Mouse (Mus musculus): ENCODE results near the gene Mycbpap.

The Mycbpap gene

DNA sequence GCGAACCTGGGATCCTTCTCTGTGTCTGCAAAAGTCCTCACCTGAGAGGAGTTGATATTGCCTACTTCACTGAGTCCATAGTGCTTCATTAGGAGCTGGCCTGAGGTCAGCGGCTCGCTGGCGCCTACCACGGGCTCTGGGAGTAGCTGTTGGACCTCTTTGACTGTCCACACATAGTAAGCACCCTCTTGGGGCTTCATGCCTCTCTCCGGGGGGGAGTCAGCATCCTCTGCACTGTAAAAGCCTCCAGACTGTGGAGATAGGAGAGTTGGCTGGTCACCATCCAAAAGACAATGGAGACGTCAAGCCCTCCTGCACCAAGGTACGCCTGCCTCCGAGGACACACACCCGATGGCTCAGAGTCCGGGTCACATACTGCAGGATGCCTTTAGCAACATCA lies 38.8 kb downstream of the Mycbpap start:
- in situ Hi-C loops (cut with MboI, MseI): loop anchor here (5.0 to 25.0 kb wide), 4 partner anchors 65 to 345 kb away; no protein-coding TSS in a partner anchor

DNA sequence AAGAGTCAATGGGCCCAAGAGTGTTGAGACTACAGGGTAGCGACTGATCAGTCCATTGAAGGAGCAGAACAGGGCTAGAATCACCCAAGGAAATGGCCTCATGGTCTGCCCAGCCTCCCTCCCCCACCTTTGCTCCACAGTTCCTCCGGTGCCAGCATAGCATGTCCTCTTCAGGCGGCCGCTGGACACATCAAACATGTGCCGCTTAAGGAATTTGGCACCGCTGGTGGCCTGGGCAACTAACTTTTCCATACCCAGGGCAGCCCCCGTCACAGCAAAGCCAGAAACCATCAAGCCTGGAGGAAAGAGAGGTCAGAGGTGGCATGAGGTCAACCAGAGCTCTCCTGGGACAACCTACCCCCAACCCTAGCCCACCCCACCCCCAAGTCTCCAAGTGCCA lies 39.6 kb downstream of the Mycbpap start:
- in situ Hi-C loops (cut with MboI, MseI): loop anchor here (5.0 to 25.0 kb wide), 4 partner anchors 65 to 345 kb away; no protein-coding TSS in a partner anchor

DNA sequence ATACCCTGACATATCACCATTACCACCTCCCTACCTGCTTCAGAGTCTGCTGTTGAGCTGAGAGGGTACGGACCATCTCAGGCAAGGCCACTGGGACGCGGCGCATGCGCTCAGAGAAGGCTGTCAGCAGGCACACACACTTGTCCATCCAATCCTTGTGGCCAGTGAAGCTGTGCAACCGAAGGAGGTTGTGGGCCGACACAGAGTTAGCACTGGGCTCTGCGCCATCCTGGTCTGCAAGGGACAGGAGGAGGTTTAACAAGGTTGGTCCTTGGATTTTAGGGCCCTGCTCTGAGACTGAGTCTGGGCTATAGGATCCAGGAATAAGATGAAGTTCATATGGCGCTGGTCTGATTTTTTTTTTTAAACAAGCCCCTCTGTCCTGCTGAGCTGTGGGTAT lies 41.2 kb downstream of the Mycbpap start:
- in situ Hi-C loops (cut with MboI, MseI): loop anchor here (5.0 to 25.0 kb wide), 4 partner anchors 63 to 343 kb away; no protein-coding TSS in a partner anchor

DNA sequence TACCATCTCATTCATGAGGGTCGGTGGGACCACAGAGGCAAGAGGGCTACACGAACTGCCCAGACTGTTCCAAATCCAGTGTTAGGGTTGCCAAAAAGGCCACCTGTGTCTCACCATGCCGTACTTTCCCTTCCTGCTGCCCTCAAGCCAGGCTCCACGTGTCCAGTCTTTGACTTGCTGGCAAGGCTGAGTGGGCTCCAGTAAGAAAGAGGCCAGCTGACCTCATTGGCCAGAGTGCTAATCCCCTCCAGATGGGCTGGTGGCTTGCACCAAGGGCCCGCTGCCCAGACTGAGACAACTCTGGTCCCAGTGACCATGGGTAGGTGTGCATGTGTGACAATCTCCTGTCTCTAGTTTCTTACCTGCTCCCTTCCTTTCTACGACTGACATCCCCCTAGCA lies 43.9 kb downstream of the Mycbpap start:
- in situ Hi-C loops (cut with MboI, MseI): loop anchor here (5.0 to 25.0 kb wide), 2 partner anchors 340 kb away; no protein-coding TSS in a partner anchor

DNA sequence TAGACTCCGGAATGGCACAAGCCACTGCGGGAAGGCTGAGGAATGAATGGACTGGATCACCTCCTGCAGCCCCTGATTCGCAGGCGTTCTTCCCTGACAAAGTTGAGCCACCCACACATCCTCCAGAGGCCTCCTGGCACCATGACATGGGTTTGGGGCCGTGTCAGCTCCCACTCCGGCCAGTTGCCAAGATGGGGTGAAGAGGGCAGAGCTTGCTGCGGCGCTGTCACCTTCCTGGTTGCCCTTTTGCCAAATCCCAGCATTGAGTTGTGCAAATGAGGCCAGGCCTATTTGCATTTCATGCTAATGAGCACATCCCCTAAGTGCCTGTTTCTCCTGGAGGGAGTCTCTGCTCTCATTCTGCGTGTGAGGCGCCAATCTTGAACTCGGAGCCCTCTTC lies 45.8 kb downstream of the Mycbpap start:
- in situ Hi-C loops (cut with MboI, MseI): loop anchor here (5.0 to 25.0 kb wide), 2 partner anchors 338 kb away; no protein-coding TSS in a partner anchor

DNA sequence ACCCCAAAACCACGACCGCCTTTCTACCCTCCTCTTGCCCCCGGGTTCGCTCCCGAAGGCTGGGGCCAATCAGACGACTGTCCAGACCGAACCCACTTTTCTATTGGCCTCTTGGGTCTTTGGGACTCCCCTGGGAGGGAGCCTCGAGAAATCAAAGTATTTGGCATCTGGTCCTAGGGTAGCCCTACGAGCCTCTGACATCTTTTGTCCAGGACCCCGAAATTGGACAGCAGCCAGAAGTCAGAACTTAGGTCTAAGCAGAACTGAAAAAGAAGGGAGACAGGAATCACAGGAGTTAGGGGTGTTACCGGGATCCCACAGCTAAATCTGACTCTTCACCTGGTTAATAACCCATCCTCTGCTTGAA lies 47.0 kb downstream of the Mycbpap start:
- in situ Hi-C loops (cut with MboI, MseI): no loop called here

DNA sequence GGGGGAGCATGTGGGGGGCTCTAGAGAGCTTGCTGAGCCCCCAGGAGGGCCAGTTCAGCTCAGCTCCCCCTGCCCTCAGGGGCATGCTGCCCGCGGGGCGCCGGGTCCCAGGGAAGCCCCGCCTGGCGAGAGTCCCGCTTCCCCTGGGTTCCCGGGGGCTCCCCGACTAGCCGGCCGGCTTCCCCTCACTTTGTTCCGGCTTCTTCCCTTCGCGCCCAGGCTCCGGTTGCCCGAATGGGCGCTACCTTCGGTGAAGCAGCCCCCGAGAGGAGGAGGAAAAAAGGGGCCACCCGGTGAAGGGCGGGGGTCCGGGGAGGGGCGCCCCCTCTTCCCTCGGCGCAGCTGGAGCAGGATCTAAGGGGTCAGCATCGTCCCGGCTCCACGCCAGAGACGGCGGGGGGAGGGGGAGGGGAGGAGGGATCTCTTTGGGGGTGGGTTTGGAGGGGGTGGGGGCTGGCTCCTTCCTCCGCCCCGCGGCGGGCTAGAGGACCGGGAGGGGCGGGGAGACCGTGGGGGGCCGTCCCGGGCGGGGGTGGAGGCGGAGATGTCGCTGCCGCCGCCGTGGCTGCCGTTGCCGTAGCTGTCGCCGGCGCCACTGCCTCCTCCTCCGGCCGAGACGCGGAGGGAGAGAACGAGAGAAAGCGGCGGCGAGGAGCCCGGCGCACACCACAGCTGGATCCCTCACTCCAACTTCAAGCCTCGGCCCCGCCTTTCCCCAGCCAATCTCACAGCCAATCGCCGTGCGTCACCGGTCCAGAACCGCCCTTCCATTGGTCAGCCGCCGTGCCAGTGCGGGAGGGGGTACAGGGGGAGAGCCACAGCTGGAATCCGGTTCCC lies 47.6 kb downstream of the Mycbpap start, which contains the start of gene Cacna1g:
Cacna1g (minus strand) TSS at position 492 of the 837 bp plus-strand sequence.
- in situ Hi-C loops (cut with MboI, MseI): no loop called here

DNA sequence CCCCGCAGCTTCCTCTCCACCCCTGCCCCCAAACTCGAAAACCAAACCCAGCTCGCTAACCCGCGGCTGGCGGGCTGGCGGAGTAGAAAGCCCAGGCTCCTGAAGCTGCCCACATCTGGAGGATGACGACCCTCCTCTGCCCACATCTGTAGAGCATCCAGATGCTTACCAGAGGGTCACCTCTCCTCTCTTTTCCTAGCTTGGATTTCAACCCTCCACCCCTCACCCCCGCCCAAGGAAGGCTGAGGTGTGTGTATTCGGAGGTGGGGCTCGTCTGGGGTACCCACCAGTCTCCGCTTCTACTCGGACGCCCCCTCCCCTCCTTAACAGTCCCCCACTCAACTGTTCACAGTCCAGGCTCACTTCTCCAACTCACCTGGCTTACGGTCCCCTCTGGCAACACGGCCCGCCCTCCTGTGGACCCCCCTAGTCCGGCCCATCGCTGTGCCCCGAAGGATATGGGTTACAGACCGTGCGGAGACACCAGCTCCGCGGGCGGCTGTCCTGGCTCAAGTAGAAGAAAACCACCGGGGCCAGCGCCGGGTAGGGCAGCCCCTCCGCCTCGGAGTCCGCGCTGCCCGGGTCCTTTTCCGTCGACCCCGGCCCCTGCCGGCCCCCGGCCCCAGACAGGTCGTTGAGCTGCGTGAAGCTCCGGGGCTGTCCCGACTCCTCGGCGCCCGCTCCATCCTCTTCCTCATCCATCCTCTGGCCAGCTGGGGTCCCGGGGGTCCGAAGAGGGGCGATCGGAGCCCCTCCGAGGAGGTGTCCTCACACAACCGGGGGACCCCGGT lies 48.4 kb downstream of the Mycbpap start:
- in situ Hi-C loops (cut with MboI, MseI): no loop called here

DNA sequence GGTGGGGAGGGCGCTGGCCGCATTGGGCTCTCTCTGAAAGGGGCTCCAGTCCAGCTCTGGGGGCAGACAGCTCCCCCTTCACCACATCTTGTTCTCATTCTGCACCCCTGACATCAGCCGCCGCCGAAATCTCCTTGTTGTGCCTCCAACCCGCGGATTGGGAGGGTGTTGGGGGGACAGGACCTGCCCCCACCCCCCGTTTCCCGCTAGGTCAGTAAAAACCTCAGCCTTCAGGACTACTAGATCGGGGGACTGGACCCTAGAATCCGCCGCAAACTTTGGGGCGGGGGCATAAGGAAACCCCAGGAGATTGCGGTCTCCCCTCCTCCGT lies 49.0 kb downstream of the Mycbpap start:
- in situ Hi-C loops (cut with MboI, MseI): no loop called here

DNA sequence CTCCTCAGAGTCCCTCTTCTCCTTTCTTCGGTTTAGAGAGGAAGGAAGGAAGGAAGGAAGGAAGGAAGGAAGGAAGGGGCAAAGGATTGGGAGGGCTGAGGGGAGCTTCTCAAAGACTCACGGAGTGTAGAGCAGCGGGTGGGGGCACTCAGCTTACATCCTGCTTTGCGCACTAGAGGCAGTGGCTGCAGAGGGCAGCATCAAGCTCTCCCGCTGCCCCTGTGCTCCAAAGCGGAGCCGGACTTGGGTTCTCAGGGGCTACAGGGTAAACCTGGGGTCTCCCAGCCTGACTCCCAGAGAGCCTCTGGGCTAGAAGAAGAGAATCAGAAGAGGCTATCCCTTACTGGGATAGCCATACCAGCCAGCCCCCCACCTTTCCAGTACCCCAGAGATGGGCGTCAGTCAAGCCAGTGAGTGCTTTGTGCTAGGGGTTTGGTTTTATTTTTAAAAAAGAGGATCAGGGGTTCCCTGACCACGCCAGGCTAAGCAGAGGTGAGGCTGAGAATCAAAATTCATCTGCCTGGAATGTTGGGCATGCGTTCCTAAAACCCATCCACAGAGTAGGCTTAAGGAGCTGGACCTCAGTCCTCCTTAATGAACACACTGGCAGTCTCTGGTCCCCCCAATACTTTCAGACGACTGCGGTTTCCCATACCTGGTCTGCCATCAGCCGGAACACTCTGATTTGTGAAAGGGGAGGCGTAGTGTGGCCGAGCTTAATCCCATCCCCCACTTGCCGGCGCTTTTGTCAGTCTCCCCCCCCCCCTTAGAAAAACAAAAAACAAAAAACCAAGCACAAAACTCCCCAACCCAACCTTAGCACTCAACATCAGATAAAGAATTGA lies 49.6 kb downstream of the Mycbpap start:
- in situ Hi-C loops (cut with MboI, MseI): no loop called here

DNA sequence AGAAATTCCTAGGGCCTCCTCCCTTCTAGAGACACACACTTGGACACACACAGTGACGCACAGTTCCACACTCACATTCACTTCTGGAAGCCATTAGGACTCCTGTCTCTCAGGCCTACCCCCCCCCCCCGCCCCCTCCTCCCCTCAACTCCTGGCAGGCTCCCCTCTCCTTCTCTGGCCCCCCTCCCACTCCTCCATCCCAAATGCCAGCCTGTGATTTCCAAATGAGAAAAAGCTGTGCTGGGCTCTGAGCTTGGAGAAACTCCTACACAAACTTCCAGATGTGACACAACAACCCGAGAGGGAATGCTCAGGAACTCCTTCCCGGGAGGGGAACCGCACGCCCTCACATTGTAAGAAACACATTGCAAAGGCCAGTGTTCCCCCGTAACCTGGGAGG lies 51.2 kb downstream of the Mycbpap start:
- in situ Hi-C loops (cut with MboI, MseI): no loop called here

DNA sequence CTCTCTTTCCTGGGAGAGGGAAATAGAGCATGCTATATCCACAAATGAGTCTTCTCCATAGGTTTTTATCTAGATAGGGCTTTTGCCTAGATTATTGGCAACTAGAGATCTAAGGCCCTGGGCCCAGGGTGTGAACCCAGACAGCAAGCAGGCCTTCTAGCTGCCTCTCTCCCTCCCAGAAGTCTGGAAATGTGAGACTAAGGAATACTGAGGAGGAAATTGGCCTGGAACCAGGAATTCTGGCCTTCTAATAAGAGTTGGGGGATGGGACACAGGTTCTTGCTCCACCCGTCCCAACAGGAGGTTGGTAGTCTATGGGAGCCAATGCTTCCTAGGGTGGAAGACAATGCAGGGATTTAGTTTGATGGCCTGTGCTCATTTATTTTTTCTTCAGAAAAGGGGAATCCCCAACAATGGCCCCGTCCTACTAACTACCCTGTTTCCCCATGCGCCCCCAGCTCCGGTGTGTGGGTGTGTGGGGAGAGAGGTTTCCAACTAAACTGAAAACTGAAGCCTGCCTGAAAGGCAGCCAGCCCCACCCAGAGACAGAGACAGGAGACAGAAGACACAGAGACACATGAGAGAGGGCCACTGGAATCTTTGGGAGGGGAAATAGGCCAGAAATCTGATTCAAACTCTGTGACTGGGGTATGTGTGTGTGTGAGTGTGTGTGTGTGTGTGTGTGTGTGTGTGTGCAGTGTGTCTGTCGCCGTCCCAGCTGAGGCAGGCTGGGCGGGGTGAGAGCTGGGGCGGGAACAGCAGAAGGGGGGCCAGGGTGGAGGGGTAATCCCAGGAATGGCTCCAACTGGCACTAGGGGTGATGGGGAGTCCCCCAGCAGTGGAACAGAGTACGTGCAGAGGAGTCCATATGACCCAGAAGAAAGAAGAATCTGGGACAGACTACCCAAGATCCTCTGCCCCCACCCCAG lies 52.1 kb downstream of the Mycbpap start:
- in situ Hi-C loops (cut with MboI, MseI): no loop called here

DNA sequence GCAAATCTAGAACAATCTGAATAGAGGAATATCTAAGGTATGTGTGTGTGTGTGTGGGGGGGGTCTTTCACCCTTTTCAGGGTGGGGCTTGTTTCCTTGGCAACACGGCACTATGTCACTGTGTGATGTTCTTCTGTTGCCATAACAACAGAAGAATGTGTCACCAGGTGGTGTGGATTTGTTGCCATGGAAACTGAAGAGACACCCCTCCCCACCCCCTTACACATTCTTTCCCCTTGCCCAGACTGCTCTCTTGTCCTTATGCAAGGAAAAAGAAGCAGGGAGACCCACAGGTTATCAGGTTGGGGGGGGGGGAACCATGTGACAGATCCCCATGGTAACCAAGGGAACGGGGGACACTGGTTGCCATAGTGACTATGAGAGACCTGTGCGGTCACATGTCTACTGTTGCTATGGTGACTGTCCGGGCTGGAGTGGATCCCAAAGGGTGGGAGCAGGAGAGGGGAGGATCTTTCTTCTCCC lies 52.9 kb downstream of the Mycbpap start:
- in situ Hi-C loops (cut with MboI, MseI): no loop called here

DNA sequence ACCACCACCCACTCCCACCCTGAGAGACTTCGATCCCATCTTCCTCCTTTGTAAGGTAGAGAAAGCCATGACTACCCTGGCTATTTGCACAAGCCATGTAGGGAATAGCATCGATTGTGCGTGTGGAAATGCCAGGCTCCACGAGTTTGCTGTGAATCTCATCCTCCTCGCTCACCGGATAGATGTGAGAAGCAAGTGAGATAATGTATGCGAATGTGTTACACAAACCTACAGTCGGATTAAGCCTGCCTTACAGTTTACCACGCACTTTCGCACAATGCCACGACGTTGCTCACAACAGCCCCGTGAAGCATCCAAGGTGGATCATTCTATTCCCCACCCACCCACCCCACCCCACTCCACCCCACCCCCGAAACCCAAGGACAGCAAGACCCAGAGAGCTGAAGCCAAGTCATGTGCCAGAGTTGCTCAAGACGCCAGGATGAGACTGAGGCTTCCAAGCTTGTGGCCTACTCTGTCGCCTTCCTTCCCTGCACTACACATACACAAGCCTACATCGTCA lies 55.1 kb downstream of the Mycbpap start:
- in situ Hi-C loops (cut with MboI, MseI): no loop called here

DNA sequence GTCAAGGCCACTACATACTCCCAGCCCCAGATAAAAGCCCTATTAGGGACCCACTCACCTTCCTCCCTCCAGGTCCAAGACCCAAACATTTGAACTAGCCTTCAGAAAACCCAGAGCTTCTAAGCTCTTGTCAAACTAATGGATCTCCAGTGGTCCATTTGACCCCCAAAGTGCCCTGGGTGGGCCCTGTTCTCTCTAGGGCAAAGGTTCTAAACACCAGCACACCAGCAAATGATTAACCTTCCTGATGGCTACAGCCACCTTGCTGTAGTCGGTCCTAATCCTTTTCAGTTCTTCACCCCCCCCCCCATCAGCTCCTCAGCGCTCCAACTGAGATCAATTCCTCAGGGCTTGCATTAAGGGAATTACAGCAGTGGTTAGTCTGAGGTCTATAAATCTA lies 57.4 kb downstream of the Mycbpap start:
- in situ Hi-C loops (cut with MboI, MseI): no loop called here

DNA sequence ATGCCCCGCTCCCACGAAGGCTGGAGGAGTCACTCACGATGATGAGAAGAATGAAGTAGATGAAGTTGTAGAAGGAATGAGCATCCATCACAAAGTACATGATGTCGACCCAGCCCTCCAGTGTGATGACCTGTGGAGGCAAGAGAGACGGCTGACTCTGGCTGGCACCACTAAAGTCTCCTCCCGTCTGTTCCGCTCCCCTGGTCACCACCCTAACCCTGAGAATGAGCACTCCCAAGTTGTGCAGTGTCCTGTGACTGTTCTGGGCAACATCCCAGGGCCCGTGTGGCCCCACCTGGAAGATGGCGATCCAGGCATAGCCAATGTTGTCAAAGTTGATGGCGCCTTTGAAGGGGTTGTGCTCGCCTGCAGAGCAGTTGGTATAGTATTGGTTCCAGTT lies 59.7 kb downstream of the Mycbpap start:
- in situ Hi-C loops (cut with MboI, MseI): no loop called here

DNA sequence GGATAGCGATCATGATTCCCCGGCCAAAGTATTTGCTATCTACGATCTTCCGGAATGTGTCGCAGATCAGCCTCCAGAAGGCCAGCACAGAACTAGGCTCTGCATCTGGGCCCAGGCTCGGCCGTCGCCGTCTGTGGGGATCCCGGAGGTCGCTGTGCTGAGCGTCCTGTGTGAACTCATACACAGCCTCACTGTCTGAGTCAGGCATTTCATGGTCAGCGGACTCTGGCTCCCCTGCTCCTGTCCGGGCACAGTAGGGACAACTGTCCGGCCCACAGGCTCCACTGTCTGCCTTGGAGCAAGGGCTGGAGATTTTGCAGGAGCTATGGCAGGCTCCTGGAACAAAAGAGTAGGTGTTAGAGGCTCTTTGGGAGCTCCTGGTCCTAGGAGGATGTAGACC lies 64.5 kb downstream of the Mycbpap start:
- in situ Hi-C loops (cut with MboI, MseI): no loop called here

DNA sequence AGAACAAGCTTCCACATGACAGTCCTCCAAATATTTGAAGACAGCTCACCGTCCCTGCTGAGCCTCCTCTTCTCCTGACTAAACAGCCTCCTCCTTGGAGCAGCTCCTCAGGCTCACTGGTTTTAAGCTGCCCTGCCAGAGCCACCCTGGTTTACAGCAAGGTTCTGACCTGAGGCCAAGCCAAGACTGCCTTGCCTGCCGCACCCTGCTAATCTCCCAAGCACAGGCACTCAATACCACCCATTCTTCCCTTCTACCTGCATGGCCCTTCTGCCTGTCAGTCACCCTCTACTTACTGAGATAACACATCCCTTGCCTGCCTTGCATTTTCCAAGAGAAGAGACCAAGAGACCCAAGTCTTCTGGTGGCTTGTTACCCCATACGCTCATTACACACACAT lies 65.2 kb downstream of the Mycbpap start:
- in situ Hi-C loops (cut with MboI, MseI): no loop called here

DNA sequence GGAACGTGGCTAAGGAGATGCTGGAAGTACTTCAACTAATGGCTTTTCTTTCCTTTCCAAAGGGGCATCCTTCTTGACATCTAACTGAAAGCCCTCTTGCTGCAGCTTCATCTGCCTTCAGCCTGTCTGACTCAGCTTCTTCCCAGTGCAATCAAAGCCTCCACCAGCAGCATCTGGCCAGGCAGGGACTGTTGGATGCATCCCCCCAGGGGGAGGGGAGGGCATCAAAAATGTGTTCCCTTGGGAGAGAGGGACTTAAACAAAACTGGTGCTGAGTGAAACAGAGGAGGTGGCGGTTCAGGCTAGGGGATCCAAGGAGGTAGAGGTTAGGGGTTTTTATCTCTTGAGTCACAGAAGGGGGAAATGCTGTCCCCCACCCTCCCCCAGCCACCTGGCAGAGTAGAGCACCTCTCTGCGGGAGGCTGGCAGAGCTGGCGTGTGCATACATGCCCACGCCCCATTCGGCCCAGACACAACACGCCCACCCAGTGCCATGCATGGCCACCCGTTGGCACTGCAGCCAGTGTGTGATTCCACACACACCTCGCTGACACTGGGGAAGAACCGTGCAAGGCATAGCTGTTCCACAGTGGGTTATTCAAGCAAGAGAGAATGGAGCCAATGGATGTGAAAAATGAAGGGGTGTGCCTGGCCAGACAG lies 66.3 kb downstream of the Mycbpap start:
- in situ Hi-C loops (cut with MboI, MseI): no loop called here

DNA sequence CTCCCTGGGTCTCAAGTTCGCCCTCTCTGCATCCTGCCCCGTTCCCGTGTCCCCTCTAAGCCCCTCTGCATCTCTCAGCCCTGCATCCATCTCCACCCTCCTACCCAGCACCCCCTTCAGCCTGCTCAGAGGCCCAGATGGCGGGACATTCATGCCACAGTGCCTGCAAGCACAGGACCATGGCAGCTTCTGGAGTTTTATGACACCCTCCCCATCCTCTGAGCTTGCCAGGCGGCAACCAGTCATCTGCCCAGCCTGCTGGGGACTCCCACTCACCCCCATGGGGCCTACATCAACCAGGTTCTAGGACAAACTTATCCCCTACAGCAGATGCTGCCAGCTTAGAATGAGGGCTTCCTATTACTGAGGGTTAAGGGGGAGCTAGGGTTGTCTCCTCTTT lies 66.8 kb downstream of the Mycbpap start:
- in situ Hi-C loops (cut with MboI, MseI): no loop called here

All from T-helper 17 cell (primary cell).